Mouse (Mus musculus): ENCODE data around the gene Ccnd3. TPM values are rescaled to one million over a fixed set of nuclear protein-coding genes. Genes with fewer than 3 reads are reported as not detected.
A peak's percentile ranks its signal among the peaks of the same experiment; 100 is the strongest.

The Ccnd3 gene
- polyA plus RNA-seq, 1 experiment from 2014 or later, result 402 TPM

DNA sequence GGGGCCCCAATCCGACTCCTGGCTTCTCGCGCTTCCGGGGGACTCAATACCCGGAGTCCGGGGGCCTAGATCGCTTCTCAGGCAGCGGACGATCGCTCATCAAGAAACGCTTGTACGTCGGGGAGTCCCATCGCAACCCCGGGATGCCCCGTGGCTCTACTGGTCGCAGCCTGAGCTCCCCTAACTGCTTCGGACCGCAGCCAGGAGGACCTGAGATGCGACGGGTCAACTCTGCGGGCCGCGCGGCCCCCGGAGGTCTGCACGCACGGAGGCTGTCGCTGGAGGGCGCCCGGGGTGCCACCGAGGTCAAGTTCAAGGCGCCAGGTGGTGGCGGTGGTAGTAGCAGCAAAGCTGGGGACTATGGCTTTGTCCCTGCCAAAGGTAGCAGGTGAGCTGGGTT, 36.4 kb upstream of the Ccnd3 start:
- H3K9ac ChIP-seq, result no peak overlapping the region
- peak overlapping the region; percentile 53 for H3K4me2 ChIP-seq (replicated peaks)
- H3K9me3 ChIP-seq, result no peaks in the 10 kb centered on the region
- peaks cover 82% of the 10 kb centered on the region for H3K27me3 ChIP-seq
- WGBS, result 9% methylated on average over 34 of the region's 34 CpGs
- H3K36me3 ChIP-seq, result no peaks in the 10 kb centered on the region
- peaks cover 32% of the 10 kb centered on the region for H3K4me1 ChIP-seq
- no peak overlapping the region for H3K27ac ChIP-seq
- H3K4me3 ChIP-seq, result peak overlapping the region; percentile 29
- ATAC-seq (ENCODE audit: low FRiP score, low read depth), result no peak

GRCm38 (mm10) chr17:47469642-47470041, 35.2 kb upstream of the Ccnd3 start:
- Histone ChIP-seq H3K27ac (no peak overlapping the region), H3K4me2 (replicated peaks) (no peak overlapping the region), H3K9me3 (no peaks in the 10 kb centered on the region), H3K4me1 (peaks cover 32% of the 10 kb centered on the region), H3K27me3 (peaks cover 73% of the 10 kb centered on the region), H3K4me3 (no peak overlapping the region), H3K36me3 (no peaks in the 10 kb centered on the region), H3K9ac (no peak overlapping the region)
- 87% methylated on average over 4 of the region's 4 CpGs for WGBS
- no peak for ATAC-seq (ENCODE audit: low FRiP score, low read depth)

DNA sequence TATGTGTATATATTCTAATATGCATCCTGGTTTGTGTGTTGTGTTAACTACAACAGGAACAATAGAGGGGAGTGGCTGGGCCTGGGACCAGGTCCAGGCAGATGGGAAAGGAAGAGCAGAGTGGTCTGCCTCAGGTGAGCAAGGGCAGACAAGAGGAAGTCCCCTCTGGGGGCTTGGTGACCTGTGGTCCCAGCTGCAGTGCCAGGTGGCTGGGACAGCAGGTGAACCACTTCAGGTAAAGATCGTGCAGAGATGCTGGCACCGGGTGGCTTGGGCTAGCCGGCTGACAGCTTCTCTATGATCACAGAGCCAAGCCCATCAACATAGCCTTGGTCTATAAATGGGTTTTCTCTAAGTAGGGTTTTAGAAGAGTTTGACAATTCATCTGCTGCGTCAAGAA, 34.7 kb upstream of the Ccnd3 start:
- Histone ChIP-seq H3K9me3 (no peaks in the 10 kb centered on the region), H3K27ac (no peak overlapping the region), H3K27me3 (peaks cover 69% of the 10 kb centered on the region), H3K4me2 (replicated peaks) (no peak overlapping the region), H3K9ac (no peak overlapping the region), H3K4me3 (no peak overlapping the region), H3K4me1 (peaks cover 32% of the 10 kb centered on the region), H3K36me3 (no peaks in the 10 kb centered on the region)
- ATAC-seq (ENCODE audit: low FRiP score, low read depth), result no peak
- 88% methylated on average over 4 of the region's 4 CpGs for WGBS

- H3K9ac ChIP-seq, result no peak overlapping the region
- H3K4me2 ChIP-seq (replicated peaks), result no peak overlapping the region
- H3K27ac ChIP-seq, result no peak overlapping the region
- WGBS, result 71% methylated on average over 5 of the region's 5 CpGs
- no peak overlapping the region for H3K4me3 ChIP-seq
- ATAC-seq (ENCODE audit: low FRiP score, low read depth), result no peak
- H3K4me1 ChIP-seq, result peaks cover 28% of the 10 kb centered on the region
- H3K27me3 ChIP-seq, result peaks cover 64% of the 10 kb centered on the region
- no peaks in the 10 kb centered on the region for H3K9me3 ChIP-seq
- no peaks in the 10 kb centered on the region for H3K36me3 ChIP-seq
Measured at GRCm38 (mm10) chr17:47470686-47471085, 34.2 kb upstream of the Ccnd3 start.

DNA sequence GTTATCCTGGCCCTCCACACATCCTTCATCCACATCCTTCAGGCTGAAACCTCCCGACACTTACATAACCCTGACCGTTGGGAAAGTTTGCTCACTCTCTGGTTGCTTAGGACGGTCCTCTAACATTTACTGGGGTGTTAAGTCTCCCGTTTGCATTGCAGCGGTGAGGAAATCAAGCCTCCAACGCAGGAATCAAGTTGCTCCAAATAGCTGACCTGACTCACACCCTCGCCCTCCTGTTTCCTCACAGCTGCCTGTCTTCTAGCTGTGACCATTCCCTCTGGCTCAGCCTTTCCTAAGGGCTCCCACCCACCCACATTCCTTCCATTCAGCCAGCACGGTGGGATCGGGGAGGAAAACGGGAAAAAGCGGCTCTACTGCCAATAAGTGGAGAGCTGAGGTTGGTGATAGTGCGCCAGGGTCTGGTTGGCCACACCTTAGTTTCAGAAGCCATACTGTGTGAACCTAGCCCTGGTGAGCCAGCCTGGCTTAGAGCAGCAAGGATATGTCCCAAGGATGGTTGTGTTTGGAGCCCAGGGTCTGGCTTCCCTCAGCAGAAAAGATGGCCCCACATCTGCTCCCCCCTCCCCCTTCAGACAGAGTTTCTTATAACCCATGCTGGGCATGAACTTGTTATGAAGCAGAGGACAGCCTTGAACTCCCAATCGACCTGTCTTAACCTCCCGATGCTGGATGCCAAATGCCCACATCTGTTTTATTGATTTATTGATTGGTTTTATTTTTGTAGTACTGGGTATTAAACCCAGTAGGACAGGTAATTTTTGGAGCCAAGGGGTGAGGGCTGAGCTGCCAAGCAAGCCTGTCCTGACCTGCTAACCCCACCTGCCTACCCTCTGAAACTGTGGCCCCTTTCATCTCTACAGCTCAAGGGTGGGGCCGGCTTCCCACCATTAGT, 32.2 kb upstream of the Ccnd3 start:
- Histone ChIP-seq H3K36me3 (no peaks in the 10 kb centered on the region), H3K4me3 (no peak overlapping the region), H3K9me3 (no peaks in the 10 kb centered on the region), H3K27me3 (peaks cover 45% of the 10 kb centered on the region), H3K4me2 (replicated peaks) (no peak overlapping the region), H3K4me1 (peaks cover 21% of the 10 kb centered on the region), H3K9ac (no peak overlapping the region), H3K27ac (no peak overlapping the region)
- 30% methylated on average over 15 of the region's 15 CpGs for WGBS
- no peak for ATAC-seq (ENCODE audit: low FRiP score, low read depth)

GRCm38 (mm10) chr17:47473434-47473974, 31.3 kb upstream of the Ccnd3 start:
- no peak overlapping the region for H3K27ac ChIP-seq
- H3K27me3 ChIP-seq, result peaks cover 37% of the 10 kb centered on the region
- H3K4me2 ChIP-seq (replicated peaks), result no peak overlapping the region
- H3K4me3 ChIP-seq, result no peak overlapping the region
- no peak overlapping the region for H3K9ac ChIP-seq
- no peaks in the 10 kb centered on the region for H3K9me3 ChIP-seq
- 20% methylated on average over 8 of the region's 8 CpGs for WGBS
- peaks cover 18% of the 10 kb centered on the region for H3K4me1 ChIP-seq
- no peak for ATAC-seq (ENCODE audit: low FRiP score, low read depth)
- no peaks in the 10 kb centered on the region for H3K36me3 ChIP-seq

DNA sequence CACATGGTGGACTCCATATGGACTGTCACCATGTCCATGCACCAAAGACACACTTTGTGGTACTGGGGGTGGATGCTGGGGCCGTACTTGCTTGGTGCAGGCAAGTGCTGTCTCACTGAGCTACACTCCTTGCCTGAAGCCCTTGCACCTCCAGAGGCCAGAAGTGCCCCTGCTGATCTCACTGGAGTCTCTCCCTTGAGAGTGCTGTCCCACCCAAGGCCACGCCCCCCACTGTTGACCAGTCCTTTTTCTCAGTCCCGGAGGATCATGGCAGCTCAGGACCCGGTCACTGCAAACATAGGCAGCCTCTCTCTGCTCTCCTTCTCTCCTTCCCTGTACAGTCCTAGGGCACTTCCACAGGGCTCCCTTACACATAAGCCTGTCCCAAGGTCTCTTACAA, 30.6 kb upstream of the Ccnd3 start:
- Histone ChIP-seq H3K36me3 (no peaks in the 10 kb centered on the region), H3K27me3 (peaks cover 29% of the 10 kb centered on the region), H3K4me3 (no peak overlapping the region), H3K27ac (no peak overlapping the region), H3K9me3 (no peaks in the 10 kb centered on the region), H3K4me1 (peaks cover 17% of the 10 kb centered on the region), H3K9ac (no peak overlapping the region), H3K4me2 (replicated peaks) (no peak overlapping the region)
- WGBS, result 81% methylated on average over 4 of the region's 4 CpGs
- no peak for ATAC-seq (ENCODE audit: low FRiP score, low read depth)

GRCm38 (mm10) chr17:47475181-47475580, 29.7 kb upstream of the Ccnd3 start:
- H3K27me3 ChIP-seq, result peaks cover 20% of the 10 kb centered on the region
- no peak overlapping the region for H3K9ac ChIP-seq
- peaks cover 17% of the 10 kb centered on the region for H3K4me1 ChIP-seq
- H3K4me2 ChIP-seq (replicated peaks), result no peak overlapping the region
- WGBS, result 81% methylated on average over 4 of the region's 4 CpGs
- no peaks in the 10 kb centered on the region for H3K9me3 ChIP-seq
- H3K27ac ChIP-seq, result no peak overlapping the region
- H3K4me3 ChIP-seq, result no peak overlapping the region
- no peaks in the 10 kb centered on the region for H3K36me3 ChIP-seq
- no peak for ATAC-seq (ENCODE audit: low FRiP score, low read depth)

GRCm38 (mm10) chr17:47475714-47476113, 29.1 kb upstream of the Ccnd3 start:
- no peaks in the 10 kb centered on the region for H3K9me3 ChIP-seq
- H3K4me2 ChIP-seq (replicated peaks), result no peak overlapping the region
- H3K4me1 ChIP-seq, result peaks cover 13% of the 10 kb centered on the region
- no peaks in the 10 kb centered on the region for H3K36me3 ChIP-seq
- no peak overlapping the region for H3K4me3 ChIP-seq
- H3K27ac ChIP-seq, result no peak overlapping the region
- no peak overlapping the region for H3K9ac ChIP-seq
- ATAC-seq (ENCODE audit: low FRiP score, low read depth), result no peak
- WGBS, result 57% methylated on average over 3 of the region's 3 CpGs
- H3K27me3 ChIP-seq, result peaks cover 15% of the 10 kb centered on the region; the same call in 1 of the 2 replicates

- no peaks in the 10 kb centered on the region for H3K36me3 ChIP-seq
- no peak overlapping the region for H3K4me2 ChIP-seq (replicated peaks)
- H3K27ac ChIP-seq, result no peak overlapping the region
- H3K4me1 ChIP-seq, result peaks cover 11% of the 10 kb centered on the region
- no peak overlapping the region for H3K9ac ChIP-seq
- no peak overlapping the region for H3K4me3 ChIP-seq
- 67% methylated on average over 3 of the region's 3 CpGs for WGBS
- H3K27me3 ChIP-seq, result no peaks in the 10 kb centered on the region
- no peaks in the 10 kb centered on the region for H3K9me3 ChIP-seq
- no peak for ATAC-seq (ENCODE audit: low FRiP score, low read depth)
Measured at GRCm38 (mm10) chr17:47479887-47480286, 25.0 kb upstream of the Ccnd3 start.

GRCm38 (mm10) chr17:47482401-47482800, 22.4 kb upstream of the Ccnd3 start:
- H3K27me3 ChIP-seq, result no peaks in the 10 kb centered on the region
- WGBS, result 38% methylated on average over 2 of the region's 2 CpGs
- 0 out of 2 replicates have a peak, but pooled peaks cover 3% of the 10 kb centered on the region for H3K36me3 ChIP-seq
- no peak for ATAC-seq (ENCODE audit: low FRiP score, low read depth)
- H3K4me1 ChIP-seq, result peaks cover 19% of the 10 kb centered on the region
- H3K27ac ChIP-seq, result no peak overlapping the region
- no peaks in the 10 kb centered on the region for H3K9me3 ChIP-seq
- H3K9ac ChIP-seq, result no peak overlapping the region
- H3K4me2 ChIP-seq (replicated peaks), result no peak overlapping the region
- no peak overlapping the region for H3K4me3 ChIP-seq

DNA sequence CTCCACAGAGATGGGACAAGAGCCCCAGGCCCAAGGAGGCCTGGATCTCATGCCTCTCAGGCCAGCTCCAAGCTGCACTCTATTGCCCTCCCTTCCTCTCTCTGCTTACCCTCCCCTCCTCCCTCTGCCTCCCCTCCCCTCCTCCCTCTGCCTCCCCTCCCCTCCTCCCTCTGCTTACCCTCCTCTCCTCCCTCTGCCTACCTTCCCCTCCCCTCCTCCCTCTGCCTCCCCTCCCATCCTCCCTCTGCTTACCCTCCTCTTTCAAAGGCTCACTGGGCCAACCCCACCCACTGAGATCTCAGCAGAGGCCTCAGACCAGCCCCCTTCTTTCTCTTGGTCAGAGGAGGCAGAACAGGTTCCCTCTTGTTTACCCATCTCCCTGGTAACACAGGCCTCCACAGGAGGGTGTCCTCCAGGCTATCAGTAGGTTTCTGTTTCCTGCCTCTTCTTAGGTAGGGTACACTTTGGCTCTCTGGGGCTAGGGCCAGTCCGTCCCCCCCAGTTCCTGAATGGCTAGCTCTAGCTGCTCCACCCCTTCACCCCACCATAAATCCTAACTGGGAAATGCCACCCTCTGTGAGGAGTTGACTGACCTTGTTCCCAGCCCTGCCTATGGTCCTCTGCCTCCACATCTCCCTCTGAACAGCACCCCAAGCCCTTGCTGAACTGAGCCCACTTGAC, 20.5 kb upstream of the Ccnd3 start:
- Histone ChIP-seq H3K4me2 (replicated peaks) (no peak overlapping the region), H3K27me3 (no peaks in the 10 kb centered on the region), H3K27ac (peak overlapping the region; percentile 10; the same call in 1 of the 2 replicates), H3K9ac (no peak overlapping the region), H3K36me3 (peaks cover 17% of the 10 kb centered on the region), H3K4me3 (no peak overlapping the region), H3K4me1 (peaks cover 19% of the 10 kb centered on the region), H3K9me3 (no peaks in the 10 kb centered on the region)
- ATAC-seq (ENCODE audit: low FRiP score, low read depth), result peak; percentile 33; the same call in 1 of the 2 replicates
- 21% methylated on average over 1 of the region's 1 CpGs for WGBS

Data from limb, embryonic 13.5 days (tissue).